Mouse (Mus musculus): ENCODE results near the gene Rbm34.
A peak's percentile ranks its signal among the peaks of the same experiment; 100 is the strongest.

Rbm34 gene

DNA sequence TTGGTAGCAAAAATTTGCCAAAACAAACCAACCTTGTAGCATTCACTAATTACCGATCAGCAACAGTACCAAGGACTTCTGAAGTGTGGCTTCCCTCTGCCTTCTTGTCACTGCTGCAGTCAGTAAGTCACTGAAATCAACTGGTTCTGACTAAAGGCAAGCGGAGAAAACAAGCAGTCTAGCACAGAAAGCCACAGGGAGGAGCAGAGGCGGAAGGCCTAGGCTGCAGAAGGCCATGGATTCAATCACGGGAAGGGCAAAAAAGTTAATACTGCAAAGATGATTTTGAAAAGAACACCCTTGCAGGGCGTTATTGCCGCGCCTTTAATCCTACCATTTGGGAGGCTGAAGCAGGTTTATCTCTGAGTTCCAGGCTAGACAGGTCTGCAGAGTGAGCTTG is 27.3 kb downstream of the Rbm34 start:
- Histone ChIP-seq H3K36me3 (ENCODE audit: control insufficient read depth, insufficient read depth, low read length, poor library complexity, severe bottlenecking) (peaks cover 3% of the 10 kb centered on the region; the same call in 1 of the 2 replicates), H3K27me3 (ENCODE audit: control insufficient read depth, insufficient read depth, low read length, poor library complexity, severe bottlenecking) (no peaks in the 10 kb centered on the region)
- no peak for DNase-seq (ENCODE audit: low read depth, low spot score)

DNA sequence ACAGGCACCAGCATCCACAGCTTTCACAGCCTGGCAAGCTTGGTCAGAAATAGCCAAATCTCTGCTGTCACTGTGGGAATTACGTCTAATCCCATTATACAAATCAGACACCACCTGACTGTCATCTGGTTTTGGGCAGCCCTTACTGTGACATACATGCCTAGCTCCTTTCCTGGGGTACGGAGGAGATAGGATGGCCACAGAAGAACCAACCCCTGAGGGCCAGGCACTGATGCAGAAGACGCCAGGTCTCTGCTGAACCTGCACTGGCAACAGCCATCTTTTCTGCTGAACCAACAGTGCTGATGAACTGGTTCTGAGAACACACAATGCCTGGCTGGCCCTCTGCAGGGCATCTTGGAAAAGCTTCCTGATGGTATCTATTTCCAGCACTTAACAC is 33.5 kb downstream of the Rbm34 start:
- no peak for DNase-seq (ENCODE audit: low read depth, low spot score)
- Histone ChIP-seq H3K27me3 (ENCODE audit: control insufficient read depth, insufficient read depth, low read length, poor library complexity, severe bottlenecking) (no peaks in the 10 kb centered on the region), H3K36me3 (ENCODE audit: control insufficient read depth, insufficient read depth, low read length, poor library complexity, severe bottlenecking) (peaks cover 15% of the 10 kb centered on the region)

DNA sequence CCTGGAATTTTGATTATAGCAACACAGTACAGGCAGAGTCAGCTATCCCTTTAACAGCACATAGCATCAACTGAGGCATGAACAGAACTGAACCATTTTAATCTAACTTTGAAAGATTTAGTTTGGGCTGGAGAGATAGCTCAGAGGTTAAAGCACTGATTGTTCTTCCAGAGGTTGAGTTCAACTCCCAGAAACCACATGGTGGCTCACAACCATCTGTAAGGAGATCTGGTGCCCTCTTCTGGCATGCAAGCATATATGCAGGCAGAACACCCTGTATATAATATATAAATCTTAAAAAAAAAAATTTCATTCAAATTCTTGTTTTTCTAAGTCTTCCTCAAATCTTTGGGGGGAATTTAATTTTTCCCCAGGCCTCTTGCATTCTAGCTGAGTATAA is 34.9 kb downstream of the Rbm34 start:
- DNase-seq (ENCODE audit: low read depth, low spot score): peak; percentile 37
- H3K27me3 ChIP-seq (ENCODE audit: control insufficient read depth, insufficient read depth, low read length, poor library complexity, severe bottlenecking): no peaks in the 10 kb centered on the region
- H3K36me3 ChIP-seq (ENCODE audit: control insufficient read depth, insufficient read depth, low read length, poor library complexity, severe bottlenecking): peaks cover 16% of the 10 kb centered on the region

DNA sequence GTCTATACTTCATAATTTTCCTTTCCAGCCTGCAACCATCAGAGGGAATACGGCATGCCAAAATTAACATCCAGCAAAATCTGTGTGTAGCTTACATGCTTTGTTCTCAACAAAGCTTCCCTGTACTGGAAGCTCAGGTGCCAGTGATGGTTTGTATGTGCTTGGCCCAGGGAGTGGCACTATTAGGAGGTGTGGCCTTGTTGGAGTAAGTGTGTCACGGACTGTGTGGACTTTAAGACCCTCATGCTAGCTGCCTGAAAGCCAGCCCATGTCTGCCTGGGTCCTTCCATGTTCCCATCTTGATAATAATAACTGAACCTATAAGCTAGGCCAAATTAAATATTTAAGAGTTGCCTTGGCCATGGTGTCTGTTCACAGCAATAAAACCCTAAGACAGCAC is 35.5 kb downstream of the Rbm34 start:
- Histone ChIP-seq H3K36me3 (ENCODE audit: control insufficient read depth, insufficient read depth, low read length, poor library complexity, severe bottlenecking) (peaks cover 16% of the 10 kb centered on the region), H3K27me3 (ENCODE audit: control insufficient read depth, insufficient read depth, low read length, poor library complexity, severe bottlenecking) (no peaks in the 10 kb centered on the region)
- no peak for DNase-seq (ENCODE audit: low read depth, low spot score)

DNA sequence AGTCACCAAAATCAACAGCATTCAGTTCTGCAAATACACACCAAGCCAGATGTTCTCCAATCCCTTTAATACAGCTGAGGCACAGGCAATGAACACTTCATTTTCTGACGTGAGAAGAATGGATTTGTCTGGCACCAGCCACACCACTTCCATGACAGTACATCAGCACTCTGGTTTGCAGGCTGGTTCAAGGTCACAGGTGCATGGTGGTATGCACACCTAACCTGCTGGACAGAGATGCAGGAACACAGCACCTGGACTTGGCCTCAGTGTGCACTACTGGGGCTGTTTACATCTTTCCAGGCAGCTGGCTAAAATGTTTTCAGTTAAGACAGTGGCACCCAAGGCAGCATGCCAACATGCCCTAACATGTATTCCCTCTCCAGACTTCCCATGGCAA is 38.2 kb downstream of the Rbm34 start:
- DNase-seq (ENCODE audit: low read depth, low spot score): no peak
- no peaks in the 10 kb centered on the region for H3K27me3 ChIP-seq (ENCODE audit: control insufficient read depth, insufficient read depth, low read length, poor library complexity, severe bottlenecking)

DNA sequence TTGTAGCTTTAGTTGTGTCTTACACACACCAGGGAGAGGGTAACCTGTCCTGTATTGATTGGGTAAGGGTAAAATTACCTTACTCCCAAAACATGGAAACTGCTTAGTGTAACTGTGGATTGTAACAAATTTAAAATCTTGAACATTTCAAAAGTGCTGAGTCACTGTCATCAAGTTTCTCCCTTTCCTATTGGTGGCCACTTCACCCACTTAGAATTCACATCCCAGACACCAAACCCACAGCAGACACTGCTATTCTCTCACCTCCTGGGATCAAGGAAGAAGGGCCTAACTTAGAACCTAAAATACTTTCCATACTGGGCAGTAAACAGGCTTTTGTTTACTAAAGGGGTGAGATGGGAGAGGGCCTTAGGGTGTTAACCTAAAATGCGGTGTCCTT is 38.6 kb downstream of the Rbm34 start:
- DNase-seq (ENCODE audit: low read depth, low spot score): no peak
- Histone ChIP-seq H3K27me3 (ENCODE audit: control insufficient read depth, insufficient read depth, low read length, poor library complexity, severe bottlenecking) (no peaks in the 10 kb centered on the region), H3K36me3 (ENCODE audit: control insufficient read depth, insufficient read depth, low read length, poor library complexity, severe bottlenecking) (peaks cover 15% of the 10 kb centered on the region)

More for the DNA sequence above, 38.2 kb downstream of the Rbm34 start:
- peaks cover 15% of the 10 kb centered on the region for H3K36me3 ChIP-seq (ENCODE audit: control insufficient read depth, insufficient read depth, low read length, poor library complexity, severe bottlenecking)

DNA sequence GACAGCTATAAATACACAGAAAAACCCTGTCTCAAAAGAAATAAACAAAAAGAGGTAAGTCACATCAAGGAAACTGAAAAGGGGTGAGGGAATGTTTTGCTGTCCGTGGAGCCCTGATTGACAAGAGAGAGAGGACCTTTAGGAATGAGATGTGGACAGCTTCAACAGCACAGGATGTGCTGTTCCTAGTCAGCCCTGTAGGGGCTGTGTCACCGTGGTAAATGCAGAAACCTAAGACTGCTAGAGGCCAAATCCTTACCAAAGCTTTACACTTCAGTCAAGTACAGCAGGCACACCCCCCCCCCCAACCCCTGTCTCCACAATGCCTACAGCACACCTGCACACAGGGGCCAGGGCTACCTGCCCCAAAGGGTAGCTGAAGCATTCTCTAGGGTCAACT is 39.2 kb downstream of the Rbm34 start:
- DNase-seq (ENCODE audit: low read depth, low spot score): peak; percentile 47
- Histone ChIP-seq H3K36me3 (ENCODE audit: control insufficient read depth, insufficient read depth, low read length, poor library complexity, severe bottlenecking) (peaks cover 15% of the 10 kb centered on the region), H3K27me3 (ENCODE audit: control insufficient read depth, insufficient read depth, low read length, poor library complexity, severe bottlenecking) (no peaks in the 10 kb centered on the region)

DNA sequence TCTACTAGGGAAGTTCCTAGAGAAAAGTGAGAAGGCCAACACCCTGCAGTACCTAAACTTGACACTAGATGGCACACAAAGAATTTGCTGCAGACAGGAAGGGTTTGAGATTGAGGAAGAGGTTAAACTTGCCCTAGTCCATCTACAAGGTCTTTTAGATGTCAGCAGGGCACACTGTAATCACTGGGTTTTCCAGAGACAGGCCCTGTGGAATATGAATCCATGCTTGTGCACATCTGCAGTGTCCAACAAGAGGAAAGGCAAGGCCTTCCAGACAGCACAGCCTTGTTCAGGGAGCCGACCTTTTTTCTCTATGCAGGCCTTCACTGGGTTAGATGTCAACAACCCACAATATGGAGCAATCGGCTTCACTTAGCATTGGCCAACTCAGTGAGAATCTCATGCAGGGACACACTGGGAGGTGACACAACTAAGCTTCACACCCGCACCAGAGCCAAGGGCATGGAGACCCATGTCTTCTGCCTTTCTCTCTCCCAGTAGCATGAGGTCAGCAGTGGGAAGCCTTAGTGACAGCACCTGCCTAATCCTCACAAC is 41.2 kb downstream of the Rbm34 start:
- DNase-seq (ENCODE audit: low read depth, low spot score): peak; percentile 87
- Histone ChIP-seq H3K36me3 (ENCODE audit: control insufficient read depth, insufficient read depth, low read length, poor library complexity, severe bottlenecking) (peaks cover 10% of the 10 kb centered on the region), H3K27me3 (ENCODE audit: control insufficient read depth, insufficient read depth, low read length, poor library complexity, severe bottlenecking) (no peaks in the 10 kb centered on the region)

DNA sequence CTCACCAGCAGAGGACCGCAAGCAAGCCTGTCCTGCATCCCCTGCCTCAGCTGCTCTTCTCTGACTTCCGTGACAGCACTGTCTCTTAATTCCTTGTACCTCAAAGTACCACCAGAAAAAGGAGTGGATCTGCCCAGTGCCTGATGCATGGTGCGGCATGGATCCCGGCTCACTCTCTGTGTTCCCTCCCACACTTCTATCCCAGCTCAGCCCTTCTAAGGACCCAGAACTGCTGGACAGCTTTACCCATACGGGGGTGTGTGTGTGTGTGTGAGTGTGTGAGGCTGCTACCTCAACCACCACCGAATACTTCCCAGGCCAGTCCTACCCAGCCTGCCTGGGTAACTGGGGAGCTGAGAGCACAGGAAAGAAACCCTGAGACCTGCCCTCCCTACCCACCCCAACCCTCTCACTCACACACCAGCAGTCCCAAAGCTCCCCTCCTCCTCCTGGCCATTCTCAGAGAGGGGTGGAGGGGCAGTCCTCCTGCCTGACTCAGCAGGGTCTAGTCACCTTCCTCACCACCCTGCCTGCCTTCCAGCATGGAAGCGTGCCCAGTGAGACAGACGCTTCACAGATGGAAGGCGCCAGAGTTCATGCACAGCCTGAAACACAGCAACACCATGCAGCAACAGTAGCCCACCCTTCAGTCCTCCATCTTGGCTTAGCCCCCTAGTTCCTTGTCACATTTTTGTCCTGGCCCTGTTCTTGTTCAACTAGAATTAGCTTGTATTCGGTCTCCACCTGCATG is 41.9 kb downstream of the Rbm34 start:
- no peaks in the 10 kb centered on the region for H3K27me3 ChIP-seq (ENCODE audit: control insufficient read depth, insufficient read depth, low read length, poor library complexity, severe bottlenecking)
- peaks cover 6% of the 10 kb centered on the region; the same call in 1 of the 2 replicates for H3K36me3 ChIP-seq (ENCODE audit: control insufficient read depth, insufficient read depth, low read length, poor library complexity, severe bottlenecking)
- DNase-seq (ENCODE audit: low read depth, low spot score): no peak

DNA sequence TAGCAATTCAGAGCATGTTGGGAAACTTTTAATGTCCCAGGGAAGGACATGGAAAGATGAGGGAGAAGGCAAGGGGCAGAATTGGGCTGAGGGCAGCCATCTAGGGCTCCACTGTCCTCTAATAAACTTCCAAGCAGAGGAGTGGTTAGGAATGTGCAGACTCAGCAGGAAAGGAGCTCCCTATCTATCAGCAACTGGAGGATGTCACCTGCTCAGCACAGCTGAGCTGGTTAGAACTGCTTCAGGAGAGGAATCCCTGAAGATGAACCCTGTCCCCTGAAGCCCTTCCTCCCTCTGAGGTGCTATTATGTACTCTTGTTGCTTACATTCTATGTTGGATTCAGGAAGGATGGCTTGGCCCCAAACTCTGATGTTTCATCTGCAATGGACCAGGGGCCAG is 42.8 kb downstream of the Rbm34 start:
- no peak for DNase-seq (ENCODE audit: low read depth, low spot score)
- Histone ChIP-seq H3K27me3 (ENCODE audit: control insufficient read depth, insufficient read depth, low read length, poor library complexity, severe bottlenecking) (no peaks in the 10 kb centered on the region), H3K36me3 (ENCODE audit: control insufficient read depth, insufficient read depth, low read length, poor library complexity, severe bottlenecking) (peaks cover 4% of the 10 kb centered on the region; the same call in 1 of the 2 replicates)

DNA sequence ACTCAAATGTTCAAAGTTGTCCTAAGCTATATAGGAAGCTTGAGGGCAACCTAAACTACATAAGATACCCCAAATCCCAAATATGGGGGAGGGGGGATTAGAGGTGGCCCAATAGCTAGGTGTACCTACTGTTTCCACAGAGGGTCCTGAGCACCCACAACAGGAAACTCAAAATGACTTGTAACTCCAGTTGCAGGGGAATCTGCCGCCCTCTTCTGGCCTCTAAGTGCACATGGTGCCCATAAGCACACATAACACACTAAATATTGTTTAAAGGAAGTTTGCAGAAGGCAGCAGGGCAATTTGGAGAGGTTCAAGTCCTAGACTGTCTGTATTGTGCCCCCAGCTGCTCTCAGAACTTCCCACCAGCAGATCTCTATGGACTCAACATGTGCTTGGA is 43.8 kb downstream of the Rbm34 start:
- DNase-seq (ENCODE audit: low read depth, low spot score): peak; percentile 46
- H3K27me3 ChIP-seq (ENCODE audit: control insufficient read depth, insufficient read depth, low read length, poor library complexity, severe bottlenecking): no peaks in the 10 kb centered on the region
- peaks cover 4% of the 10 kb centered on the region; the same call in 1 of the 2 replicates for H3K36me3 ChIP-seq (ENCODE audit: control insufficient read depth, insufficient read depth, low read length, poor library complexity, severe bottlenecking)

DNA sequence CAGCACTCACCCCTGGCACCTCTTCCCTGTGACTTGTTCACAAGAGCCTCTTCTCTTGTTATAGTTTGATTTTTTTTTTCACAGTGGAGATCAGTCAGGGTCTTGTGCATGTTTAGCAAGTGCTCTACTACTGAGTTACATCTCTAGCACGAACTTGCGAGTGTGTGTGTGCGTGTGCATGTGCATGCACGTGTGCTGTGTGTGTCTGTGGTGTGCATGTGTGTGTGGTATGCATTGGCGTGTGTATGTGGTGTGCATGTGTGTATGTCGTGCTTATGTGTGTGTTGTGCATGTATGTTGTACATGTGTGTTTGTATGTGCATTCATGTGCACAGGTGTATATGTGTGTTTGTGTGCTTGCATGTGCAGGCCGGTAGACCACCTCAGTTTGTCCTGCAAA is 47.9 kb downstream of the Rbm34 start:
- Histone ChIP-seq H3K27me3 (ENCODE audit: control insufficient read depth, insufficient read depth, low read length, poor library complexity, severe bottlenecking) (no peaks in the 10 kb centered on the region), H3K36me3 (ENCODE audit: control insufficient read depth, insufficient read depth, low read length, poor library complexity, severe bottlenecking) (no peaks in the 10 kb centered on the region)
- DNase-seq (ENCODE audit: low read depth, low spot score): no peak

DNA sequence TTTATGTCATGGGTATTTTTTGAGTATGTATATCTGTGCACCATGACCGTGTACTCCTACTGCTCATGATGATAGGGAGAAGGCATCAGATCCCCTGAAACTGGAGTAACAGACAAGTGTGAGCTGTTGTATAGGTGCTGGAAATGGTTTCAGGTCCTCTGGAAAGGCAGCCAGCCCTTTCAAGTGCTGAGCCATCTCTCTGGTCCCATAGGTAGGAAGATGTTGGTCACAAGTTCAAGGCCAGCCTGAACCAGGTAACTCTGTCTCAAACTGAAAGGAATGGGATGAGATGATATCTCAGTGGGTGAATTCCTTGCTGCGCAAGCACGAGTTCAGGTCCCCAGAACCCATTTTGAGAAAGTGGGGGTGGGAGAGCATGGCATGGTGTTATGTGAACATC is 49.4 kb downstream of the Rbm34 start:
- no peak for DNase-seq (ENCODE audit: low read depth, low spot score)
- H3K36me3 ChIP-seq (ENCODE audit: control insufficient read depth, insufficient read depth, low read length, poor library complexity, severe bottlenecking): no peaks in the 10 kb centered on the region
- no peaks in the 10 kb centered on the region for H3K27me3 ChIP-seq (ENCODE audit: control insufficient read depth, insufficient read depth, low read length, poor library complexity, severe bottlenecking)

DNA sequence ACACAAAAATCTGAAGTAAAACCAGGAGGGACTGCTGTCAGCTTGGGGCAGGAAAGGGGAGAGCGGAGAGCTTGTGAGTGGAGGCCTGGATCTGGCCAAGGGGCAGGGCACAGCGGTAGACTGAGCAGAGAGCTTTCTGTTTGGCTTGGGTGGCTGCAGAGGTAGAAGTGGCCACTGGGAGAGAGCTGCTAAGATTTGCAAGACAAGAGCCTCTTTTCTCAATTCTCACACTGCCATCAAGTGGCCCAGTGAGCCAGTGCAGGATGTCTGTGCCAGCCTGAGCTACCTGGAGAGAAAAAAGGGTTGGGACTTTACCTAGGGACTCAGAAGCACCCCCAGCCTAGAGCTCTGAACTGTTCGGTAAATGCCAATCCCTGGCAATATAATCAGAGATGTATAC is 50.0 kb downstream of the Rbm34 start:
- H3K36me3 ChIP-seq (ENCODE audit: control insufficient read depth, insufficient read depth, low read length, poor library complexity, severe bottlenecking): no peaks in the 10 kb centered on the region
- H3K27me3 ChIP-seq (ENCODE audit: control insufficient read depth, insufficient read depth, low read length, poor library complexity, severe bottlenecking): no peaks in the 10 kb centered on the region
- DNase-seq (ENCODE audit: low read depth, low spot score): peak; percentile 84

DNA sequence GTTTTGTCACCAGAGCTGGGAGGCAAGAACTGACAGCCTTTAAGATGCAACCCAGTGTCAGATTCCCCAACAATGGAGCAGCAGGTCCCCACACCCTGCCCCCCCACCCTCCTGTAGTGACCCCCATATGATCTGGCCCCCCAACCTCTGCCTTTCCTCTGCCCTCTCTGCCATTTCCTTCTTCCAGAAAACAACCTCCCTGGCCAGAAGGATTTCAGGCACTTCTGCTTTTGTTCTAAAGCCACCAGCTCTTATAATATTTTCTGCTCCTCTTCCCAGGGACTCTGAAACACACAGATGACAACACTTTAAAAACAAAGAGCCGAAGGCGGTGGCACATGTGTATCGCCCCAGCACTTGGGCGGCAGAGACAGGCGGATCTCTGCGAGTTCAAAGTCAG is 50.5 kb downstream of the Rbm34 start:
- DNase-seq (ENCODE audit: low read depth, low spot score): no peak
- H3K27me3 ChIP-seq (ENCODE audit: control insufficient read depth, insufficient read depth, low read length, poor library complexity, severe bottlenecking): no peaks in the 10 kb centered on the region
- H3K36me3 ChIP-seq (ENCODE audit: control insufficient read depth, insufficient read depth, low read length, poor library complexity, severe bottlenecking): no peaks in the 10 kb centered on the region

DNA sequence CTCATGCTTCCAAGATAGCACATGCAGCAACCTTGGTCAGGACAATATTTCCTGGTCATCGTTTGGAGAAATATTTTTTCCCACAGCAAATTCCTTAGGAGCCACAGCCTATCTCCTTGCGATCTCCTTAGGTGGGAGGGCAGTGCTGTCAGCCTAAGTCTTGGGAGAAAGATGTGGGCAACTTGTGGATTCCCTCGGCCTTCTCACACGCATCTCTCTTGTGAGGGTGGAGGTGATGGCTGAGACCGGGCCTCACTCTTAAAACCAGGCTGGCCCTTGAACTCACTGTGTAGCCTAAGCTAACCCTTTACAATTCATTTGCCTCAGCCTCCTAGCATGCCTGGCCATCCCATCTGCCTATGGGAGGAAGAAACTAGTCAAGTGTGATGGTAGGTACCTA is 51.2 kb downstream of the Rbm34 start:
- no peaks in the 10 kb centered on the region for H3K27me3 ChIP-seq (ENCODE audit: control insufficient read depth, insufficient read depth, low read length, poor library complexity, severe bottlenecking)
- DNase-seq (ENCODE audit: low read depth, low spot score): no peak
- no peaks in the 10 kb centered on the region for H3K36me3 ChIP-seq (ENCODE audit: control insufficient read depth, insufficient read depth, low read length, poor library complexity, severe bottlenecking)

Data from splenic B cell, adult 2 months (primary cell).